Comparison of ENCODE assay signal across 8 mouse cellular contexts in genomic region chr16:13437770-13438372, GRCm38 (mm10).
DNase-seq lines count a peak whose midpoint lies in the region; ATAC-seq and TF ChIP-seq lines count a peak whose summit lies in the region.

No protein-coding gene starts in this region.

- no peaks in the 10 kb centered on the region for H3K36me3 ChIP-seq in embryonic facial prominence, embryonic 15.5 days
- H3K36me3 ChIP-seq in heart, postnatal 0 days (replicated peaks; ENCODE audit: control insufficient read depth, insufficient read depth, low read length) = no peaks in the 10 kb centered on the region
- H3K36me3 ChIP-seq in lung, postnatal 0 days (ENCODE audit: insufficient read depth, low read length) = no peaks in the 10 kb centered on the region

- peak; percentile 76 for DNase-seq in ES-CJ7 (ENCODE audit: low read depth, low spot score)
- DNase-seq in brain, adult 2 months (ENCODE audit: low read depth, low spot score) = peak; percentile 81
- peak; percentile 88 for DNase-seq in heart, postnatal 0 days (ENCODE audit: low spot score)
- peak; percentile 58 for DNase-seq in kidney, postnatal 14 days
- peak; percentile 93 for DNase-seq in lung, postnatal 0 days (ENCODE audit: low spot score)
- DNase-seq in thymus, postnatal 36 days = peak; percentile 40 to 43

- peak; percentile 31; the same call in 1 of the 2 replicates for ATAC-seq in embryonic facial prominence, embryonic 15.5 days (ENCODE audit: insufficient number of reproducible peaks, low FRiP score, low TSS enrichment, low read depth)
- ATAC-seq in heart, postnatal 0 days (ENCODE audit: insufficient read depth, low read depth) = peak; percentile 78
- peak; percentile 70 for ATAC-seq in lung, postnatal 0 days

- TF ChIP-seq POLR2A in olfactory bulb, adult 2 months (IDR thresholded peaks at IDR 0.05; ENCODE audit: insufficient read depth, low read depth, low read length) = no peak

- H3K4me3 ChIP-seq in embryonic facial prominence, embryonic 15.5 days (replicated peaks) = peak overlapping the region; percentile 61
- H3K4me3 ChIP-seq in heart, postnatal 0 days (ENCODE audit: low read depth, low read length) = peak overlapping the region; percentile 63
- peak overlapping the region; percentile 51 for H3K4me3 ChIP-seq in lung, postnatal 0 days (ENCODE audit: low read depth, low read length)
- peak overlapping the region; percentile 72 for H3K4me3 ChIP-seq in olfactory bulb, adult 2 months (ENCODE audit: insufficient read depth, low read depth, low read length)

- H3K9me3 ChIP-seq in embryonic facial prominence, embryonic 15.5 days (replicated peaks) = no peaks in the 10 kb centered on the region
- H3K9me3 ChIP-seq in heart, postnatal 0 days (replicated peaks; ENCODE audit: control insufficient read depth, low read length) = no peaks in the 10 kb centered on the region
- no peaks in the 10 kb centered on the region for H3K9me3 ChIP-seq in lung, postnatal 0 days (ENCODE audit: low read length)

- H3K4me1 ChIP-seq in embryonic facial prominence, embryonic 15.5 days = peaks cover 10% of the 10 kb centered on the region
- no peaks in the 10 kb centered on the region for H3K4me1 ChIP-seq in heart, postnatal 0 days (ENCODE audit: control insufficient read depth, insufficient read depth)
- H3K4me1 ChIP-seq in lung, postnatal 0 days (ENCODE audit: insufficient read depth, low read depth, low read length) = peaks cover 3% of the 10 kb centered on the region; the same call in 1 of the 2 replicates
- H3K4me1 ChIP-seq in olfactory bulb, adult 2 months (ENCODE audit: control insufficient read depth, insufficient read depth, low read length) = peaks cover 6% of the 10 kb centered on the region

- peak; percentile 38 for TF ChIP-seq CTCF in heart, postnatal 0 days (IDR thresholded peaks at IDR 0.05; ENCODE audit: low read depth)
- TF ChIP-seq CTCF in lung, postnatal 0 days (IDR thresholded peaks at IDR 0.05) = peak; percentile 65
- no peak for TF ChIP-seq CTCF in olfactory bulb, adult 2 months (IDR thresholded peaks at IDR 0.05; ENCODE audit: insufficient read depth, low read depth, low read length)

- peak overlapping the region; percentile 87 for H3K27ac ChIP-seq in embryonic facial prominence, embryonic 15.5 days (replicated peaks)
- H3K27ac ChIP-seq in heart, postnatal 0 days (ENCODE audit: low read depth) = peak overlapping the region; percentile 87
- H3K27ac ChIP-seq in lung, postnatal 0 days (ENCODE audit: low read length) = peak overlapping the region; percentile 74
- H3K27ac ChIP-seq in olfactory bulb, adult 2 months (ENCODE audit: insufficient read depth, low read depth, low read length) = peak overlapping the region; percentile 34; the same call in 1 of the 2 replicates

- H3K4me2 ChIP-seq in embryonic facial prominence, embryonic 15.5 days (replicated peaks) = peak overlapping the region; percentile 70
- peak overlapping the region; percentile 75 for H3K4me2 ChIP-seq in heart, postnatal 0 days (ENCODE audit: low read depth, low read length)
- H3K4me2 ChIP-seq in lung, postnatal 0 days (replicated peaks; ENCODE audit: low read depth, low read length) = peak overlapping the region; percentile 67

- peak; percentile 35; the same call in 1 of the 2 replicates for TF ChIP-seq EP300 in heart, postnatal 0 days (IDR thresholded peaks at IDR 0.05; ENCODE audit: low read depth)
- peak; percentile 41; the same call in 1 of the 2 replicates for TF ChIP-seq EP300 in lung, postnatal 0 days (IDR thresholded peaks at IDR 0.05)

- under 1% methylated on average over 24 of the region's 24 CpGs for WGBS in embryonic facial prominence, embryonic 15.5 days
- WGBS in heart, postnatal 0 days = under 1% methylated on average over 24 of the region's 24 CpGs
- 2% methylated on average over 24 of the region's 24 CpGs for WGBS in lung, postnatal 0 days
- 1% methylated on average over 24 of the region's 24 CpGs for whole genome bisulfite sequencing in olfactory bulb, adult 2 months

- no peaks in the 10 kb centered on the region for H3K27me3 ChIP-seq in embryonic facial prominence, embryonic 15.5 days
- H3K27me3 ChIP-seq in heart, postnatal 0 days (ENCODE audit: control insufficient read depth, insufficient read depth, low read length) = no peaks in the 10 kb centered on the region
- H3K27me3 ChIP-seq in lung, postnatal 0 days (replicated peaks; ENCODE audit: insufficient read depth, low read length) = no peaks in the 10 kb centered on the region

- H3K9ac ChIP-seq in embryonic facial prominence, embryonic 15.5 days = peak overlapping the region; percentile 51
- peak overlapping the region; percentile 74 for H3K9ac ChIP-seq in heart, postnatal 0 days (replicated peaks; ENCODE audit: low read depth, low read length)
- H3K9ac ChIP-seq in lung, postnatal 0 days (replicated peaks; ENCODE audit: low read depth) = peak overlapping the region; percentile 39

Comparison
In these comparisons a context has a peak if more than half of its experiments do, and no peak if none do; other contexts are left out.
1. Peak in every context shown above with its lines: DNase-seq, ATAC-seq, H3K4me3 ChIP-seq and H3K27ac ChIP-seq.
2. DNase-seq: peak in every context shown above with its lines; median percentile 93 in lung, postnatal 0 days; 88 in heart, postnatal 0 days; 81 in brain, adult 2 months; 76 in ES-CJ7; 58 in kidney, postnatal 14 days; 42 in thymus, postnatal 36 days.
3. H3K27ac ChIP-seq: peak in every context shown above with its lines; median percentile 87 in embryonic facial prominence, embryonic 15.5 days; 87 in heart, postnatal 0 days; 74 in lung, postnatal 0 days; 34 in olfactory bulb, adult 2 months.